Mouse (Mus musculus) left cerebral cortex, adult 9 months (tissue): Measurements from ENCODE around the gene Hemgn.

Source experiments
- DNase-seq, 2 experiments: peaks; one replicate each; pipeline ENCODE4 v3.0.0; 2022; ENCODE audit warnings: low spot score in 2 of 2

Hemgn gene

GRCm38 (mm10) chr4:46417491-46417890, 4.2 kb upstream of the Hemgn start:
- DNase-seq, result no peak

- no peak for DNase-seq
Observed at GRCm38 (mm10) chr4:46412113-46412512, 1.2 kb downstream of the Hemgn start.

DNA sequence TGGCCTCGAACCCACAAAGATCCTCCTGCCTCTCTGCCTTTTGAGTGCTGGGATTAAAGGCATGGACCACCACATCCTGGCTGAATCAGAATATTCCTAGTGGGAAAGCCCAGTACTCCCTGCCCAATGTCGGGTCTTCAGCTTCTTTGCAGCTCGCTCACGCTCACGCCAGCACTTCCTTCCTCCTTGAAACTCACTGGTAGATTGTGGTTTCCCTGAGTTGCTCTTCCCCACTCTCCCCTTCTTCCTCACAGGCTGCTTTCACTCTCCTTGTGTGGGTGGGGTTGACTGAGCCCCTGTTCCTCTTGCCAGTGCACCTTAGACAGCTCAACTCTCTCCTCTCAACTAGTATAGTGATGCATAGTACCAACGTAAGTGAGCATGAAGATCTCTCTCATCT, 1.8 kb downstream of the Hemgn start:
- DNase-seq, result no peak

DNA sequence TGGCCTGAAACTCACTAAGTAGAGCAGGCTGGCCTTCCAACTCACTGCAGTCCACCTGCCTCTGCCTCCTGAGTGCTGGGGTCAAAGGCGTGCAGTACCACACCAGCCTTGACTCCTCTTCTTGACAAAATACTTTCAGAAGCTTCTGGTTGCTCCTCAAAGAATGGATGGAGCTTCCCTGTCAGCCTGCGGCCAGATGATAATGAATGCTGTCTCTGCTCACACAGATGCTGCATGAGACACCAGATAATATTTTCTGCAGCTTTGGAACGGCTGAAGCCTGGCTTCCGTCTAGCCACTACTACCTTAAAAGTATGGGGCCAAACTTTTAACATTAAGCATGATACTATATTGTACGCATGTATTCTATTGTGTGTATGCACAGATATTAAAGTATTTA, 2.6 kb downstream of the Hemgn start:
- no peak for DNase-seq

- no peak for DNase-seq
Observed at GRCm38 (mm10) chr4:46406966-46407703, 6.2 kb downstream of the Hemgn start.

DNA sequence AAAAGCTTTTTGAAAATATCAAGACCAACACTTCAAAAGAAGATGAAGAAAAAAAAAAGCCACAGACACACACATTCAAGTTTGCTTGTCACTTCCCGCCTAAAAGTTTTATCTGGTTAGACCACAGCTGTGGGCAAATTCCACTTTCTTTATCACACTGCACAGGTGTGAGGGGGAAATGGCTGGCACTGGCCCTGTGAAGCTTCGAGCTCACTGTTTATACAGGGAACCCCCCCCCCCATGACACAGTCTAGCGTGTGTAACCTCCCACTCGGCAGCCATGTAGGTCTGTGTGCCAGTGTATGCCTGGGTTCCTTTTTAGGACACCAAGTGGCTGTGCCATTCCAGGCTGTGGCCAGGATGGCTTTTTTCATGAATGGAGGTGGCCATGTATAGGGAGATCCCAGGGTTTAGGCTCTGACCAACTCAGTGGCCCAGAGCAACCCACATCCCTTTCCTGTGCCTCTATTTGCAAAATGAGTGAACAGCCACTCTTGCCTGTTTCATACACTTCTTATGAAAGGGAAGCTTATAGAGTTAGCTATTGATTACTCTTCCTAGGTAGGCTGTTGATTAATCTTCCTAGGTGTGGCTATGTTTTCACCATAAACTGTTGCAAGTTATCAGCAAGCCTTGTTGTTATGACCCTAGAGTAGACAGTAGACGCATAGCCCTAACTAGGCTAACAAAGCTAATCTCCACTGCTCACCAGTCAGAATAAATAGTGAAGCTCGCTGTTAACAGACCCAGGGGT, 9.1 kb downstream of the Hemgn start:
- no peak for DNase-seq

DNA sequence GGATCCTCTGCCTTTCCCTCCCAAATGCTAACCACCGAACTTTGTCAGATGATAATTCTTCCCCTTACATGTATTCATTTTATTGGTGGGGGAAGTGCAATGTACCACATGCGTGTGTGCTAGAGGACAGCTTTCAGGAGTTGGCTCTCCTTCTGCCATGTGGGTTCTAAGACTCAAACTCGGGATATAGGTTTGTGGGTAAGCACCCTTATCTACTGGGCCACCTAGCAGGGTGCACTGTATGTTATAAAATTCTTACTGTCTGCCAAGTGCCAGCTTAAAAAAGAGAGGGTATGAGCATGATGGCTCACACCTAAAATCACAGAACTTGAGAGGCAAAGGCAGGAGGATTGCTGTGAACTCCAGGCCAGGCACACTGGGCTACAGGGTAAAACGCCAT, 14.5 kb downstream of the Hemgn start:
- no peak for DNase-seq

- no peak for DNase-seq
Observed at GRCm38 (mm10) chr4:46395736-46396135, 17.6 kb downstream of the Hemgn start.

DNA sequence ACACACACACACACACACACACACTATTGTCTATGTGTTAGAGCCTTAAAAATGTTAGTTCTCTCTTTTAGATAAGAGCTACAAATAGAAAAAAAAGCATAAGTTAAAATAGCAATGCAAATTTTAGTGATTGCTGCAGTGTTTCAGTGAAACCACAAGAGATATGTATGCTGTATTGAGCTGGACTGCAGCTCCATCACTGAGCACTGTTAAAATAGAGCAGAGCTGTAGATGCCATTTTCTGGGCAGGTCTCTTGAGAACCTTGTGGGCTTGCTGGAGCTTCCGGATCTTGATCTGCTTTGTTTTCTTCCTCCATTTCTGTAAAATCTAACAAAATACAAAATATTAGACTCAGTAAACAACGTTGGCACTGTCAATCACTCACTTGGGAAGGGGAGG, 18.9 kb downstream of the Hemgn start:
- DNase-seq, result no peak

- peak; percentile 42 to 65 for DNase-seq
Observed at GRCm38 (mm10) chr4:46390390-46390970, 22.8 kb downstream of the Hemgn start.

- no peak for DNase-seq
Observed at GRCm38 (mm10) chr4:46389612-46390341, 23.5 kb downstream of the Hemgn start.

DNA sequence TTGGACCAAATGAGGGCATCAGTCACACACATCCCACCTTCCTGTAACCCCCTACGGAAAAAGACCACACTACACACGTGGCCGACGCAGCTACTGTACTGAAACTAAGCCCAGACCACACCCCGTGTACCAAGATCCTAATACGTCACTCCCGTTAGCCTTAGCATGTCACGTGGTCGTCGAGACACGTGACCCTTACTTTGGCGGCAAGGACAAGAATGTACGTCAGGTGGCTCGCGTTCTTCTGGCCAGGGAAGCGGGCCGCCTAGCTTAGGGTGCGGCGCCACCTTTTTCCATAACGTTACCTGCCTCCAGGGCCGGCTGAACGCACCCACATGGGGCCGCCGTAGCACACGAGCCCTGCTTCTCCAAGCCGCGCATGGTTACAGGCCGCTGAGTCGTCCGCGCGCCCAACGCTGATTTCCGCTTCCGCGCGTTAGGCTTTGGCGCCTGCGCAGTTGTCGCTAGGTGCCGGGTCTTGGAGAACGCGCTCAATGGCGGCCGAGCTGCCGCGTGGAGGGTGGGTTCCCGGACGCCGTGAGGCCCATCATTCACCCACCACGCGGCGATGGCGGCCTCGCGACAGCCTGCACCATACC, 24.2 kb downstream of the Hemgn start, which contains the start of gene Trmo:
Gene Trmo (minus strand): TSS at position 425 of the 599 bp plus-strand sequence.
- peak; percentile 89 to 95 for DNase-seq

DNA sequence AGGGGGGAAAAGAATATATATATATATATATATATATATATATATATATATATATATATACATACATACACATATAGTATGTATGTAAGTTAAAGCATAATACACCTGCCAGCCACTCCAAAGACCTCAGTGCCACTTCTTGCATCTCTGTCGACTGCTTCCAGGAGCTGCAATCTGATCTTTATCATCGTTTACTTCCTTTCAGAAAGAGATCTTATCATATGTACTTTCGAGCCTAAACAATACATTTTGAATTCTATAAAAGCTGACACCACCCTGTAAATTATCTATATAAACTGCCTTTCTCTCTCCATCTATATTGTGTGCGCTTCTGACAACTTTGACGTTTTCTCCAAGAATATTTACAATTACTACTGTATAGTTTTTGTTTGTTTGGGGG, 24.8 kb downstream of the Hemgn start:
- DNase-seq, result no peak

DNA sequence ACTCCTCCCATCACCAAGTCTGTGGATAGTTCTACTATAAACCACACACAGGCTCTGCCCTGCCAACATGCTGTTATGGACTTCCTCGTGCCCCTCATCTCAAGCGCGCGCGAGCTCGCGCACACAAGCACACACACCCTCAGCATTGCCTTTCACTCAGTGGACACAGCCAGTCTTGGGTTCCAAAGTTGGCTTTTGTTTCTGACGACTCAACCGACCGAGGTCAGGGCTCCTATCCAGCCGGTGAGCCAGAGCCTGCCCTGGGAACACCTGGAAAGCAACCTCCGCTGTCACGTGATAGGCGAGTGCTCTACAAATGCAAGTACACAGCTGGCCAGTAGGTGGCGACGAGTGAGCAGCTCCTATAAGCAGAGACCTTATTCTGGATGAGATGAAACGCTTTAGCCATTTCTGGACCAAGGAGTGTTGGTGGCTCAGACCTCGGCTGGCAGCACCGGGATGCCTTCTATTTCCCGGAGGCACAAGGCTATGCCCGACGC, 38.4 kb downstream of the Hemgn start:
- peak; percentile 45 to 85 for DNase-seq

- DNase-seq, result no peak
Observed at GRCm38 (mm10) chr4:46374455-46374854, 38.9 kb downstream of the Hemgn start.

DNA sequence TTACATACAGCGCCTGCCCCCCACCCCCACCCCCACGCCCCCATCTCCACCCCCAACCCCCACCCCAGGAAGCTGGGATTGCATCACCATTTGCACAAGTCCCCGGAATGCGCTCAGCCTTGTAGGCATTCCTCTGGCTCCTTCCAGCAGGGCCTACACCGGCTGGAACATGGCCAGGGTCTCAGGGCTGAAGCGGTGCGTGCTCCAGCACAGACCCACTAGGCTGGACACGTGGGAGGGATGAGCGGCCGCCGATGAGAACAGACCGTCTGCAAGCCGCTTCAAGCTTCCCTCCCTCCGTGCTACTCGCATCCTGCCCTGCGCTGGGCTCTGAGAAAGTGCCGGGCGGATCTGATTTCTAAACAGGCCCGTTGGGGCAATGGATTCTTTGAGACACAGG, 42.3 kb downstream of the Hemgn start:
- DNase-seq, result no peak

GRCm38 (mm10) chr4:46370406-46370805, 42.9 kb downstream of the Hemgn start:
- DNase-seq, result no peak

DNA sequence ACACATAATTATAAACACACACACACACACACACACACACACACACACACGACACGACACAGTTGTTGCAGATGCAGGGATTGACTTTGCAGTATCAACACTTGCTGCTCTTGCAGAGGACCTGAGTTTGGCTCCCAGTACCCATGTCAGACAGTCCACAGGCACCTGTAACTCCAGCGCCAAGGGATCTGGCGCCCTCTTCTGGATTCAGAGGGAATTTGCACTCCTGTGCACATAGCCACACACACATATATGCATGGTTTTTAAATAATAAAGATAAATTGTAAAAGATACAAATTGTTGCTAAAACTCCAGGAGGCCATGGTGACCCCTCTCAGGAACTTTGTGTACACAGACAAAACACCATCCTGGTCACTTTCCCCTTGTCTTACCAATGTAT, 44.2 kb downstream of the Hemgn start:
- no peak for DNase-seq

GRCm38 (mm10) chr4:46367487-46367959, 45.8 kb downstream of the Hemgn start:
- no peak for DNase-seq

DNA sequence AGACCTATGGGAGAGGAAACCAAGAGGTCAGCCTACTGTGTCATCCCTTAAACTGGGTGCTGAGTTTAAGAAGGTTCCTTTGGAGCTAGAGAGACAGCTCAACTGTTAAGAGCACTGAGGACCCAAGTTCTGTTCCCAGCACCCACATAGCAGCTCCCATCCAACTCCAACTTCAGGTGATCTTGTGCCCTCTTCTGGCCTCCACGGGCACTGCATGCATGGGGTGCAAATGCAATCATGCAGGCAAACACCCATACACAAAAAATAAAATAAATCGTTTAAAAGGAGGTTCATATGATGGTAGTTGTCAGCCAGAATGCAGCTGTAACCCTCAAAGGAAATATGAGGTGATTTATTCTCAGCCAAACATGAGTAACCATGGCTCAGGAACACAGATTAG, 48.9 kb downstream of the Hemgn start:
- no peak for DNase-seq

DNA sequence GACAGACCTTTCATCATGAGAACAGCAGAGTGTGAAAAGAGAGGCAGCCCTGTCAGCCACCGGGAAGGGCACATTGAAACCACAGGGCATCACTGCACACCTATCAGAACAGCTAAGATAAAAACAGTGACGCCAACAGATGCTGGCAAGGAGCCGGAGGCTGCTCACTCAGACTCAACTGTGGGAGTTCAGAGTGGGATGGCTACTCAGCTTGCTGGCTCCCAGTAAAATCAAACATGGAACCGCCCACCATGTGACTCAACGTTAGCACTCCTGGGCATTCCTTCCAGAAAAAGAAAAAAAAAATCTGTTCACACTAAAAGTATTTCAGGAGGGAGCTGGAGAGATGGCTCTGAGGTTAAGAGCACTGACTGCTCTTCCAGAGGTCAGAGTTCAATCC, 52.0 kb downstream of the Hemgn start:
- peak; percentile 46 to 77 for DNase-seq
